Mouse (Mus musculus) liver, embryonic 12.5 days (tissue): ENCODE results near the gene Dnah7b. TPM values are rescaled to one million over a fixed set of nuclear protein-coding genes. Genes with fewer than 3 reads are reported as not detected.
"Not testable (repeated sequence)": the region's sequence is repeated elsewhere in the genome, so short reads cannot be mapped to it uniquely, and the experiment has no call there.

ENCODE experiments used
- ATAC-seq: fragments of 200-750 bp; cut with Nextera tagmentation; 2 replicates; pipeline ENCODE4 v1.8.0; 2017; ENCODE audit warnings: moderate number of reproducible peaks, mild to moderate bottlenecking, moderate library complexity
- H3K27ac ChIP-seq: fragments of 300-500 bp; sonication (generic); 2 replicates; pipeline ENCODE4 v1.5.1; 2016; ENCODE audit warnings: mild to moderate bottlenecking
- H3K27me3 ChIP-seq: fragments of 300-500 bp; sonication (generic); replicated peaks from 2 replicates; pipeline ENCODE4 v1.6.1; 2016; ENCODE audit warnings: mild to moderate bottlenecking, moderate library complexity
- H3K36me3 ChIP-seq: fragments of 300-500 bp; sonication (generic); 2 replicates; pipeline ENCODE4 v1.6.1; 2016; ENCODE audit warnings: mild to moderate bottlenecking, moderate library complexity
- H3K4me1 ChIP-seq: fragments of 300-500 bp; sonication (generic); 2 replicates; pipeline ENCODE4 v1.6.1; 2016
- H3K4me2 ChIP-seq: fragments of 300-500 bp; sonication (generic); 2 replicates; pipeline ENCODE4 v1.6.1; 2016; ENCODE audit warnings: mild to moderate bottlenecking, moderate library complexity
- H3K4me3 ChIP-seq: fragments of 300-500 bp; sonication (generic); 2 replicates; pipeline ENCODE4 v1.5.1; 2016; ENCODE audit warnings: mild to moderate bottlenecking, moderate library complexity
- H3K9ac ChIP-seq: fragments of 300-500 bp; sonication (generic); 2 replicates; pipeline ENCODE4 v1.6.1; 2016; ENCODE audit warnings: mild to moderate bottlenecking, moderate library complexity
- H3K9me3 ChIP-seq: fragments of 300-500 bp; sonication (generic); replicated peaks from 2 replicates; pipeline ENCODE4 v1.6.1; 2016; ENCODE audit warnings: mild to moderate bottlenecking, moderate library complexity
- WGBS: fragments of 180-500 bp; shearing (Covaris S2); methylation state at CpG from one replicate; pipeline ENCODE4 v1.1.7; 2016; ENCODE audit not compliant: insufficient replicate concordance; 5-methylcytosine and 5-hydroxymethylcytosine counted together
- polyA plus RNA-seq: library from polyadenylated mRNA; unstranded; fragments of >200 nt; fragmentation: Nextera tagmentation; extraction: Ambion mirVana; gene quantifications from 2 replicates; pipeline ENCODE4 v1.2.1, GENCODE M21; 2016

The Dnah7b gene
- polyA plus RNA-seq, 1 experiment from 2014 or later, result 0.45 TPM

- not testable (repeated sequence) for H3K36me3 ChIP-seq, H3K4me3 ChIP-seq, H3K4me2 ChIP-seq, H3K27me3 ChIP-seq, H3K9ac ChIP-seq, H3K9me3 ChIP-seq, ATAC-seq, H3K4me1 ChIP-seq, H3K27ac ChIP-seq
- WGBS, result 58% methylated on average over 2 of the region's 2 CpGs
These were observed 130.7 kb downstream of the Dnah7b start for GRCm38 (mm10) chr1:46196835-46197234.

GRCm38 (mm10) chr1:46201169-46201568 is 135.1 kb downstream of the Dnah7b start:
- H3K4me1 ChIP-seq, H3K27me3 ChIP-seq, H3K9ac ChIP-seq, H3K4me2 ChIP-seq, H3K27ac ChIP-seq, H3K36me3 ChIP-seq, H3K4me3 ChIP-seq, H3K9me3 ChIP-seq, ATAC-seq: not testable (repeated sequence)
- 80% methylated on average over 9 of the region's 9 CpGs for WGBS

GRCm38 (mm10) chr1:46210014-46210588 is 144.0 kb downstream of the Dnah7b start:
- not testable (repeated sequence) for H3K36me3 ChIP-seq, H3K27ac ChIP-seq, H3K4me2 ChIP-seq, H3K4me1 ChIP-seq, H3K27me3 ChIP-seq, H3K4me3 ChIP-seq, ATAC-seq, H3K9ac ChIP-seq, H3K9me3 ChIP-seq
- WGBS, result 48% methylated on average over 2 of the region's 2 CpGs

GRCm38 (mm10) chr1:46222704-46223103 is 156.6 kb downstream of the Dnah7b start:
- H3K9ac ChIP-seq, H3K9me3 ChIP-seq, H3K36me3 ChIP-seq, H3K27ac ChIP-seq, H3K4me2 ChIP-seq, H3K27me3 ChIP-seq, H3K4me3 ChIP-seq, ATAC-seq, H3K4me1 ChIP-seq: not testable (repeated sequence)
- WGBS, result 59% methylated on average over 2 of the region's 2 CpGs

- not testable (repeated sequence) for H3K9ac ChIP-seq, ATAC-seq, H3K4me3 ChIP-seq, H3K9me3 ChIP-seq, H3K36me3 ChIP-seq, H3K4me1 ChIP-seq, H3K27ac ChIP-seq, H3K4me2 ChIP-seq, H3K27me3 ChIP-seq
These were observed 160.0 kb downstream of the Dnah7b start for GRCm38 (mm10) chr1:46226136-46226535.

GRCm38 (mm10) chr1:46268841-46269240 is 202.7 kb downstream of the Dnah7b start:
- WGBS, result 37% methylated on average over 2 of the region's 2 CpGs

GRCm38 (mm10) chr1:46271927-46272326 is 205.8 kb downstream of the Dnah7b start:
- Histone ChIP-seq H3K4me2 (no peak overlapping the region), H3K9ac (no peak overlapping the region), H3K27me3 (no peaks in the 10 kb centered on the region), H3K36me3 (no peaks in the 10 kb centered on the region), H3K4me3 (no peak overlapping the region), H3K9me3 (no peaks in the 10 kb centered on the region), H3K4me1 (no peaks in the 10 kb centered on the region), H3K27ac (no peak overlapping the region)
- WGBS, result 76% methylated on average over 12 of the region's 12 CpGs
- ATAC-seq, result no peak

More at GRCm38 (mm10) chr1:46268841-46269240, 202.7 kb downstream of the Dnah7b start:
- not testable (repeated sequence) for H3K4me3 ChIP-seq, H3K4me2 ChIP-seq, H3K9ac ChIP-seq, H3K9me3 ChIP-seq, H3K36me3 ChIP-seq, H3K27ac ChIP-seq, ATAC-seq, H3K4me1 ChIP-seq, H3K27me3 ChIP-seq

- 52% methylated on average over 2 of the region's 2 CpGs for WGBS
- H3K36me3 ChIP-seq, H3K9me3 ChIP-seq, H3K4me1 ChIP-seq, H3K27me3 ChIP-seq, H3K4me3 ChIP-seq, H3K9ac ChIP-seq, H3K27ac ChIP-seq, ATAC-seq, H3K4me2 ChIP-seq: not testable (repeated sequence)
These were observed 212.2 kb downstream of the Dnah7b start for GRCm38 (mm10) chr1:46278057-46278910.

GRCm38 (mm10) chr1:46278911-46279565 is 212.9 kb downstream of the Dnah7b start:
- ATAC-seq, H3K9me3 ChIP-seq, H3K4me1 ChIP-seq, H3K4me3 ChIP-seq, H3K27me3 ChIP-seq, H3K27ac ChIP-seq, H3K4me2 ChIP-seq, H3K36me3 ChIP-seq, H3K9ac ChIP-seq: not testable (repeated sequence)
- 50% methylated on average over 1 of the region's 1 CpGs for WGBS

- H3K9ac ChIP-seq, result not testable (repeated sequence)
These were observed 228.3 kb downstream of the Dnah7b start for GRCm38 (mm10) chr1:46294451-46294850.

GRCm38 (mm10) chr1:46325942-46326341 is 259.8 kb downstream of the Dnah7b start:
- not testable (repeated sequence) for ATAC-seq, H3K4me2 ChIP-seq, H3K4me3 ChIP-seq, H3K4me1 ChIP-seq, H3K9me3 ChIP-seq, H3K9ac ChIP-seq, H3K27ac ChIP-seq, H3K27me3 ChIP-seq, H3K36me3 ChIP-seq

More at GRCm38 (mm10) chr1:46294451-46294850, 228.3 kb downstream of the Dnah7b start:
- WGBS, result 58% methylated on average over 2 of the region's 2 CpGs
- not testable (repeated sequence) for H3K4me1 ChIP-seq, H3K27ac ChIP-seq, H3K27me3 ChIP-seq, ATAC-seq, H3K4me3 ChIP-seq, H3K4me2 ChIP-seq, H3K36me3 ChIP-seq, H3K9me3 ChIP-seq

- H3K9ac ChIP-seq, H3K4me3 ChIP-seq, H3K27me3 ChIP-seq, H3K4me1 ChIP-seq, H3K27ac ChIP-seq, H3K4me2 ChIP-seq, H3K36me3 ChIP-seq, ATAC-seq, H3K9me3 ChIP-seq: not testable (repeated sequence)
- 57% methylated on average over 3 of the region's 3 CpGs for WGBS
These were observed 279.2 kb downstream of the Dnah7b start for GRCm38 (mm10) chr1:46345301-46345700.
